Mouse (Mus musculus) hematopoietic multipotent progenitor cell, adult 10-12 weeks (in vitro differentiated cells): ENCODE data around the gene Gm20605. TPM values are rescaled to one million over a fixed set of nuclear protein-coding genes. Genes with fewer than 3 reads are reported as not detected.

ENCODE experiments used
- polyA plus RNA-seq: library from polyadenylated mRNA; stranded (reverse); fragments of >175 nt; gene quantifications from 2 replicates; pipeline ENCODE4 v1.2.3, GENCODE M21; 2012; ENCODE audit warnings: low replicate concordance

Gm20605 gene
- polyA plus RNA-seq = 44.7 and 56.6 TPM in 2 replicates

GRCm38 (mm10) chr5:137628498-137629305 is at the start of gene Gm20605, which contains the start of the genes Fbxo24 and Lrch4:
Gm20605 (plus strand) TSS chr5:137629175.
Fbxo24 (minus strand) TSS chr5:137629002.
Lrch4 (plus strand) TSS chr5:137629121.

GRCm38 (mm10) chr5:137600619-137601364 is 28.2 kb upstream of the Gm20605 start, which contains the start of gene Mospd3:
Mospd3 (minus strand) TSS chr5:137601058.

GRCm38 (mm10) chr5:137613550-137613949 is 15.4 kb upstream of the Gm20605 start, which contains the start of gene Pcolce:
Pcolce (minus strand) TSS chr5:137613784.

GRCm38 (mm10) chr5:137641054-137641453 is 12.1 kb downstream of the Gm20605 start, which contains the start of gene Sap25:
Sap25 (plus strand) TSS chr5:137641334.

GRCm38 (mm10) chr5:137645652-137646091 is 16.7 kb downstream of the Gm20605 start, which contains the start of gene Irs3:
Irs3 (minus strand) TSS chr5:137645714.

GRCm38 (mm10) chr5:137684294-137685123 is 55.5 kb downstream of the Gm20605 start, which contains the start of gene Agfg2:
Agfg2 (minus strand) TSS chr5:137684726.

Other genes with a start within 250 kb of the Gm20605 start
- gene Zan, start 152.1 kb upstream of the Gm20605 start, polyA plus RNA-seq = 0.27 and 1.3 TPM in 2 replicates
- gene Pop7, start 126.7 kb upstream of the Gm20605 start, polyA plus RNA-seq = 22.2 and 55.1 TPM in 2 replicates
- 93.0 and 157 TPM in 2 replicates for gene Gigyf1, start 110.6 kb upstream of the Gm20605 start, polyA plus RNA-seq
- gene Epo, start 95.9 kb upstream of the Gm20605 start, polyA plus RNA-seq = not detected in 2 replicates
- 466 and 724 TPM in 2 replicates for gene Gnb2, start 95.7 kb upstream of the Gm20605 start, polyA plus RNA-seq
- not detected in 2 replicates for gene Actl6b, start 75.7 kb upstream of the Gm20605 start, polyA plus RNA-seq
- 2.0 and 13.3 TPM in 2 replicates for gene Tfr2, start 59.3 kb upstream of the Gm20605 start, polyA plus RNA-seq
- 343 and 978 TPM in 2 replicates for gene Mospd3, start 28.1 kb upstream of the Gm20605 start, polyA plus RNA-seq
- gene Pcolce, start 15.4 kb upstream of the Gm20605 start, polyA plus RNA-seq = 2.0 and 8.5 TPM in 2 replicates
- gene Fbxo24, start 173 bp upstream of the Gm20605 start, polyA plus RNA-seq = 0.09 and 0.20 TPM in 2 replicates
- gene Lrch4, start 54 bp upstream of the Gm20605 start, polyA plus RNA-seq = 391 and 723 TPM in 2 replicates
- 167 and 231 TPM in 2 replicates for gene Sap25, start 12.2 kb downstream of the Gm20605 start, polyA plus RNA-seq
- gene Irs3, start 16.5 kb downstream of the Gm20605 start, polyA plus RNA-seq = 0.17 and 0.21 TPM in 2 replicates
- 41.0 and 59.6 TPM in 2 replicates for gene Agfg2, start 55.6 kb downstream of the Gm20605 start, polyA plus RNA-seq
- gene Nyap1, start 112.4 kb downstream of the Gm20605 start, polyA plus RNA-seq = 3.5 and 11.1 TPM in 2 replicates
- 642 and 1,190 TPM in 2 replicates for gene Tsc22d4, start 116.6 kb downstream of the Gm20605 start, polyA plus RNA-seq
- 82.7 and 175 TPM in 2 replicates for gene Ppp1r35, start 149.7 kb downstream of the Gm20605 start, polyA plus RNA-seq
- 168 and 453 TPM in 2 replicates for gene Mepce, start 158.5 kb downstream of the Gm20605 start, polyA plus RNA-seq
- 2.2 and 5.2 TPM in 2 replicates for gene Zcwpw1, start 158.6 kb downstream of the Gm20605 start, polyA plus RNA-seq
- gene Pilra, start 207.1 kb downstream of the Gm20605 start, polyA plus RNA-seq = 6.6 and 11.0 TPM in 2 replicates
- gene Pilrb1, start 228.9 kb downstream of the Gm20605 start, polyA plus RNA-seq = 6.6 and 9.2 TPM in 2 replicates
- 6.4 and 10.8 TPM in 2 replicates for gene Pilrb2, start 242.6 kb downstream of the Gm20605 start, polyA plus RNA-seq